Mouse (Mus musculus): ENCODE measurements around the gene Hist1h4m. TPM values are rescaled to one million over a fixed set of nuclear protein-coding genes. Genes with fewer than 3 reads are reported as not detected.
A peak's percentile ranks its signal among the peaks of the same experiment; 100 is the strongest.
"Not testable (repeated sequence)": the region's sequence is repeated elsewhere in the genome, so short reads cannot be mapped to it uniquely, and the experiment has no call there.

Gene Hist1h4m
- polyA plus RNA-seq, 1 experiment from 2014 or later, result not detected

- peak overlapping the region; percentile 41; the same call in 1 of the 2 replicates for H3K9ac ChIP-seq (ENCODE audit: low read depth, low read length)
- H3K4me3 ChIP-seq (ENCODE audit: low read length), result no peak overlapping the region
- peak overlapping the region; percentile 83 for H3K27ac ChIP-seq (ENCODE audit: low read length)
These were observed 27.2 kb upstream of the Hist1h4m start for GRCm38 (mm10) chr13:21784311-21784710.

GRCm38 (mm10) chr13:21786189-21786898 is 25.2 kb upstream of the Hist1h4m start:
- Histone ChIP-seq H3K9ac (ENCODE audit: low read depth, low read length) (peak overlapping the region; percentile 58; the same call in 1 of the 2 replicates), H3K4me1 (ENCODE audit: control insufficient read depth, insufficient read depth, low read length) (peaks cover 23% of the 10 kb centered on the region)
- 5% methylated on average over 8 of the region's 8 CpGs for WGBS

More at GRCm38 (mm10) chr13:21784311-21784710, 27.2 kb upstream of the Hist1h4m start:
- no peak for ATAC-seq
- peak overlapping the region; percentile 58 for H3K4me2 ChIP-seq (ENCODE audit: low read depth, low read length)
- H3K4me1 ChIP-seq (ENCODE audit: control insufficient read depth, insufficient read depth, low read length), result peaks cover 20% of the 10 kb centered on the region
- no peaks in the 10 kb centered on the region for H3K36me3 ChIP-seq (ENCODE audit: control insufficient read depth, insufficient read depth, low read length)
- no peaks in the 10 kb centered on the region for H3K27me3 ChIP-seq (replicated peaks; ENCODE audit: control insufficient read depth, insufficient read depth, low read length)
- H3K9me3 ChIP-seq (ENCODE audit: control insufficient read depth, low read length), result no peaks in the 10 kb centered on the region
- 27% methylated on average over 6 of the region's 6 CpGs for WGBS

GRCm38 (mm10) chr13:21786899-21787629 is 24.5 kb upstream of the Hist1h4m start, which contains the start of the genes Hist1h2an and Hist1h2bp:
Gene Hist1h2an, minus strand, starts transcription at chr13:21787218.
Gene Hist1h2bp, plus strand, starts transcription at chr13:21787461.
- WGBS, result 0% methylated on average over 34 of the region's 63 CpGs
- H3K27me3 ChIP-seq (replicated peaks; ENCODE audit: control insufficient read depth, insufficient read depth, low read length), result not testable (repeated sequence)

More at GRCm38 (mm10) chr13:21786189-21786898, 25.2 kb upstream of the Hist1h4m start:
- peak overlapping the region; percentile 36 for H3K4me3 ChIP-seq (ENCODE audit: low read length)
- peak overlapping the region; percentile 68 for H3K27ac ChIP-seq (ENCODE audit: low read length)
- no peaks in the 10 kb centered on the region for H3K36me3 ChIP-seq (ENCODE audit: control insufficient read depth, insufficient read depth, low read length)
- no peaks in the 10 kb centered on the region for H3K9me3 ChIP-seq (ENCODE audit: control insufficient read depth, low read length)
- H3K4me2 ChIP-seq (ENCODE audit: low read depth, low read length), result peak overlapping the region; percentile 50
- H3K27me3 ChIP-seq (replicated peaks; ENCODE audit: control insufficient read depth, insufficient read depth, low read length), result no peaks in the 10 kb centered on the region
- ATAC-seq, result no peak

GRCm38 (mm10) chr13:21787760-21788593 is 23.6 kb upstream of the Hist1h4m start:
- peak overlapping the region; percentile 43 for H3K4me2 ChIP-seq (ENCODE audit: low read depth, low read length)
- peak overlapping the region; percentile 33 for H3K27ac ChIP-seq (ENCODE audit: low read length)
- peaks cover 20% of the 10 kb centered on the region for H3K4me1 ChIP-seq (ENCODE audit: control insufficient read depth, insufficient read depth, low read length)
- H3K27me3 ChIP-seq (replicated peaks; ENCODE audit: control insufficient read depth, insufficient read depth, low read length), result no peaks in the 10 kb centered on the region
- WGBS, result 28% methylated on average over 13 of the region's 21 CpGs
- no peak; the same call in 1 of the 2 replicates for ATAC-seq
- H3K9me3 ChIP-seq (ENCODE audit: control insufficient read depth, low read length), result no peaks in the 10 kb centered on the region
- peak overlapping the region; percentile 57; the same call in 1 of the 2 replicates for H3K9ac ChIP-seq (ENCODE audit: low read depth, low read length)
- H3K4me3 ChIP-seq (ENCODE audit: low read length), result peak overlapping the region; percentile 16; the same call in 1 of the 2 replicates
- H3K36me3 ChIP-seq (ENCODE audit: control insufficient read depth, insufficient read depth, low read length), result no peaks in the 10 kb centered on the region

More at GRCm38 (mm10) chr13:21786899-21787629, 24.5 kb upstream of the Hist1h4m start, which contains the start of the genes Hist1h2an and Hist1h2bp:
- Histone ChIP-seq H3K4me3 (ENCODE audit: low read length) (peak within 1 kb of the TSS; percentile 36), H3K9ac (ENCODE audit: low read depth, low read length) (peak within 1 kb of the TSS; percentile 58; the same call in 1 of the 2 replicates), H3K4me1 (ENCODE audit: control insufficient read depth, insufficient read depth, low read length) (peaks cover 23% of the 10 kb centered on the region), H3K4me2 (ENCODE audit: low read depth, low read length) (peak within 1 kb of the TSS; percentile 50), H3K27ac (ENCODE audit: low read length) (peak within 1 kb of the TSS; percentile 73)
- ATAC-seq, result peak; percentile 92
- H3K36me3 ChIP-seq (ENCODE audit: control insufficient read depth, insufficient read depth, low read length); H3K9me3 ChIP-seq (ENCODE audit: control insufficient read depth, low read length): not testable (repeated sequence)

GRCm38 (mm10) chr13:21789925-21790324 is 21.6 kb upstream of the Hist1h4m start:
- ATAC-seq, result no peak
- Histone ChIP-seq H3K27me3 (replicated peaks; ENCODE audit: control insufficient read depth, insufficient read depth, low read length) (no peaks in the 10 kb centered on the region), H3K27ac (ENCODE audit: low read length) (no peak overlapping the region), H3K9ac (ENCODE audit: low read depth, low read length) (no peak overlapping the region), H3K4me1 (ENCODE audit: control insufficient read depth, insufficient read depth, low read length) (peaks cover 12% of the 10 kb centered on the region), H3K9me3 (ENCODE audit: control insufficient read depth, low read length) (no peaks in the 10 kb centered on the region), H3K4me3 (ENCODE audit: low read length) (no peak overlapping the region), H3K4me2 (ENCODE audit: low read depth, low read length) (no peak overlapping the region), H3K36me3 (ENCODE audit: control insufficient read depth, insufficient read depth, low read length) (no peaks in the 10 kb centered on the region)
- 47% methylated on average over 6 of the region's 6 CpGs for WGBS

- Histone ChIP-seq H3K36me3 (ENCODE audit: control insufficient read depth, insufficient read depth, low read length) (no peaks in the 10 kb centered on the region), H3K4me3 (ENCODE audit: low read length) (peak overlapping the region; percentile 36), H3K27ac (ENCODE audit: low read length) (peak overlapping the region; percentile 56), H3K4me1 (ENCODE audit: control insufficient read depth, insufficient read depth, low read length) (peaks cover 11% of the 10 kb centered on the region), H3K9me3 (ENCODE audit: control insufficient read depth, low read length) (no peaks in the 10 kb centered on the region), H3K9ac (ENCODE audit: low read depth, low read length) (peak overlapping the region; percentile 68), H3K4me2 (ENCODE audit: low read depth, low read length) (peak overlapping the region; percentile 62), H3K27me3 (replicated peaks; ENCODE audit: control insufficient read depth, insufficient read depth, low read length) (no peaks in the 10 kb centered on the region)
- WGBS, result 8% methylated on average over 17 of the region's 18 CpGs
- ATAC-seq, result 0 out of 2 replicates have a peak, but pooled peaks have one; percentile 4
These were observed 20.8 kb upstream of the Hist1h4m start for GRCm38 (mm10) chr13:21790601-21791283.

GRCm38 (mm10) chr13:21795584-21795983 is 16.0 kb upstream of the Hist1h4m start:
- no peak overlapping the region for H3K4me2 ChIP-seq (ENCODE audit: low read depth, low read length)
- no peaks in the 10 kb centered on the region for H3K9me3 ChIP-seq (ENCODE audit: control insufficient read depth, low read length)
- H3K4me3 ChIP-seq (ENCODE audit: low read length), result no peak overlapping the region
- ATAC-seq, result no peak
- no peaks in the 10 kb centered on the region for H3K27me3 ChIP-seq (replicated peaks; ENCODE audit: control insufficient read depth, insufficient read depth, low read length)
- H3K36me3 ChIP-seq (ENCODE audit: control insufficient read depth, insufficient read depth, low read length), result no peaks in the 10 kb centered on the region
- no peak overlapping the region for H3K9ac ChIP-seq (ENCODE audit: low read depth, low read length)
- peaks cover under 1% of the 10 kb centered on the region; the same call in 1 of the 2 replicates for H3K4me1 ChIP-seq (ENCODE audit: control insufficient read depth, insufficient read depth, low read length)
- WGBS, result 92% methylated on average over 7 of the region's 7 CpGs
- H3K27ac ChIP-seq (ENCODE audit: low read length), result no peak overlapping the region

GRCm38 (mm10) chr13:21797163-21797562 is 14.4 kb upstream of the Hist1h4m start:
- H3K4me1 ChIP-seq (ENCODE audit: control insufficient read depth, insufficient read depth, low read length); H3K27ac ChIP-seq (ENCODE audit: low read length); H3K9ac ChIP-seq (ENCODE audit: low read depth, low read length); H3K4me3 ChIP-seq (ENCODE audit: low read length); H3K9me3 ChIP-seq (ENCODE audit: control insufficient read depth, low read length); H3K4me2 ChIP-seq (ENCODE audit: low read depth, low read length); H3K27me3 ChIP-seq (replicated peaks; ENCODE audit: control insufficient read depth, insufficient read depth, low read length); H3K36me3 ChIP-seq (ENCODE audit: control insufficient read depth, insufficient read depth, low read length); ATAC-seq: not testable (repeated sequence)
